Mouse (Mus musculus) limb, embryonic 11.5 days (tissue): ENCODE measurements around the gene Ubac2. TPM values are rescaled to one million over a fixed set of nuclear protein-coding genes. Genes with fewer than 3 reads are reported as not detected.
A peak's percentile ranks its signal among the peaks of the same experiment; 100 is the strongest.
"Not testable (repeated sequence)": the region's sequence is repeated elsewhere in the genome, so short reads cannot be mapped to it uniquely, and the experiment has no call there.

ENCODE experiments used
- ATAC-seq: fragments of 200-750 bp; cut with Nextera tagmentation; 2 replicates; pipeline ENCODE4 v1.8.0; 2017; ENCODE audit warnings: low read depth; ENCODE audit not compliant: insufficient number of reproducible peaks, low FRiP score, low TSS enrichment
- DNase-seq: peaks from one replicate; pipeline ENCODE4 v3.0.0-alpha.2; 2015; ENCODE audit warnings: low spot score
- H3K27ac ChIP-seq: fragments of 300-500 bp; sonication (generic); replicated peaks from 2 replicates; pipeline ENCODE4 v1.5.1; 2014; ENCODE audit warnings: low read depth, mild to moderate bottlenecking, low read length
- H3K27me3 ChIP-seq: fragments of 300-500 bp; sonication (generic); 2 replicates; pipeline ENCODE4 v1.6.1; 2014; ENCODE audit warnings: mild to moderate bottlenecking, low read length, mixed read lengths; ENCODE audit not compliant: control insufficient read depth, insufficient read depth
- H3K36me3 ChIP-seq: fragments of 300-500 bp; sonication (generic); 2 replicates; pipeline ENCODE4 v1.6.1; 2014; ENCODE audit warnings: mild to moderate bottlenecking, low read length, moderate library complexity, mixed read lengths; ENCODE audit not compliant: control insufficient read depth, insufficient read depth
- H3K4me1 ChIP-seq: fragments of 300-500 bp; sonication (generic); 2 replicates; pipeline ENCODE4 v1.6.1; 2014; ENCODE audit warnings: low read length, mixed read lengths; ENCODE audit not compliant: control insufficient read depth, insufficient read depth
- H3K4me2 ChIP-seq: fragments of 300-500 bp; sonication (generic); 2 replicates; pipeline ENCODE4 v1.6.1; 2014; ENCODE audit warnings: low read depth, mild to moderate bottlenecking, moderate library complexity; ENCODE audit not compliant: severe bottlenecking
- H3K4me3 ChIP-seq: fragments of 300-500 bp; sonication (generic); 2 replicates; pipeline ENCODE4 v1.5.1; 2014; ENCODE audit warnings: low read depth, low read length
- H3K9ac ChIP-seq: fragments of 300-500 bp; sonication (generic); 2 replicates; pipeline ENCODE4 v1.6.1; 2014; ENCODE audit warnings: mild to moderate bottlenecking, low read length
- H3K9me3 ChIP-seq: fragments of 300-500 bp; sonication (generic); 2 replicates; pipeline ENCODE4 v1.6.1; 2016; ENCODE audit warnings: low read length; ENCODE audit not compliant: control insufficient read depth
- WGBS: fragments of 180-500 bp; shearing (Covaris S2); extraction: QIAGEN DNeasy Blood & Tissue Kit; methylation state at CpG from one replicate; pipeline ENCODE4 v1.1.7; 2014; 5-methylcytosine and 5-hydroxymethylcytosine counted together
- polyA plus RNA-seq: library from polyadenylated mRNA; unstranded; fragments of >200 nt; fragmentation: Nextera tagmentation; extraction: Ambion mirVana; gene quantifications from 2 replicates; pipeline ENCODE4 v1.2.1, GENCODE M21; 2014

Ubac2 gene
- polyA plus RNA-seq, 1 experiment from 2014 or later, result 75.4 TPM

- 85% methylated on average over 6 of the region's 6 CpGs for WGBS
These were observed 178.5 kb downstream of the Ubac2 start for GRCm38 (mm10) chr14:122056871-122057270.

GRCm38 (mm10) chr14:122057941-122058346 lies 179.5 kb downstream of the Ubac2 start:
- Histone ChIP-seq H3K36me3 (no peaks in the 10 kb centered on the region), H3K27me3 (no peaks in the 10 kb centered on the region), H3K9ac (no peak overlapping the region), H3K27ac (no peak overlapping the region), H3K4me1 (no peaks in the 10 kb centered on the region), H3K4me3 (no peak overlapping the region), H3K9me3 (no peaks in the 10 kb centered on the region), H3K4me2 (no peak overlapping the region)
- 26% methylated on average over 2 of the region's 2 CpGs for WGBS
- ATAC-seq (no peak; the same call in 1 of the 2 replicates), DNase-seq (no peak)

More at GRCm38 (mm10) chr14:122056871-122057270, 178.5 kb downstream of the Ubac2 start:
- no peak overlapping the region for H3K4me2 ChIP-seq
- no peak overlapping the region for H3K27ac ChIP-seq
- DNase-seq, result no peak
- no peak overlapping the region for H3K9ac ChIP-seq
- H3K4me3 ChIP-seq, result no peak overlapping the region
- H3K4me1 ChIP-seq, result no peaks in the 10 kb centered on the region
- no peaks in the 10 kb centered on the region for H3K27me3 ChIP-seq
- no peaks in the 10 kb centered on the region for H3K9me3 ChIP-seq
- ATAC-seq, result no peak
- no peaks in the 10 kb centered on the region for H3K36me3 ChIP-seq

DNA sequence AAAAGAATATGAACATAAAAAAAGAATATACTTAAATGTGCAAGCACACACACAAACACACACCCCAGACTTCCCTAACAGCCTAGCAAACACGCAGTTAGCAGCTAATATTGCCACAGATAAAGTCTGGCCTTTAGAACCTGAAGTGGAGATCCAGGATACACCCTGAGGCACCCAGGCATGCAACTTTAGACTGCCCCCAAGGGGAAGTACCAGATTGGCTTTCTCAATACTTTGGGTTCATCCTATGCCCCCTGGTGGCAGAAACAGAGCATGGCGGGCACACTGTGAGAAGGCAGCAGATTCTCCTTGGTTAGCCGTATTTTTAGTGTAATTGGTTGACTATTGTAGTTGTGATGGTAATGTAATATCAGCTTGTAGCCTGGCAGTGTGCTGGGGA lies 182.2 kb downstream of the Ubac2 start:
- Histone ChIP-seq H3K9me3 (no peaks in the 10 kb centered on the region), H3K4me1 (no peaks in the 10 kb centered on the region), H3K4me3 (no peak overlapping the region), H3K4me2 (no peak overlapping the region), H3K27me3 (no peaks in the 10 kb centered on the region), H3K27ac (no peak overlapping the region), H3K36me3 (no peaks in the 10 kb centered on the region), H3K9ac (no peak overlapping the region)
- DNase-seq, result peak; percentile 87
- WGBS, result 12% methylated on average over 3 of the region's 3 CpGs
- ATAC-seq, result no peak; the same call in 1 of the 2 replicates

- H3K27ac ChIP-seq, result no peak overlapping the region
- no peaks in the 10 kb centered on the region for H3K9me3 ChIP-seq
- H3K9ac ChIP-seq, result no peak overlapping the region
- WGBS, result 94% methylated on average over 6 of the region's 6 CpGs
- no peaks in the 10 kb centered on the region for H3K36me3 ChIP-seq
- DNase-seq (no peak), ATAC-seq (no peak)
- H3K4me2 ChIP-seq, result no peak overlapping the region
- H3K4me3 ChIP-seq, result no peak overlapping the region
- no peaks in the 10 kb centered on the region for H3K27me3 ChIP-seq
- no peaks in the 10 kb centered on the region for H3K4me1 ChIP-seq
These were observed 183.0 kb downstream of the Ubac2 start for GRCm38 (mm10) chr14:122061376-122061775.

DNA sequence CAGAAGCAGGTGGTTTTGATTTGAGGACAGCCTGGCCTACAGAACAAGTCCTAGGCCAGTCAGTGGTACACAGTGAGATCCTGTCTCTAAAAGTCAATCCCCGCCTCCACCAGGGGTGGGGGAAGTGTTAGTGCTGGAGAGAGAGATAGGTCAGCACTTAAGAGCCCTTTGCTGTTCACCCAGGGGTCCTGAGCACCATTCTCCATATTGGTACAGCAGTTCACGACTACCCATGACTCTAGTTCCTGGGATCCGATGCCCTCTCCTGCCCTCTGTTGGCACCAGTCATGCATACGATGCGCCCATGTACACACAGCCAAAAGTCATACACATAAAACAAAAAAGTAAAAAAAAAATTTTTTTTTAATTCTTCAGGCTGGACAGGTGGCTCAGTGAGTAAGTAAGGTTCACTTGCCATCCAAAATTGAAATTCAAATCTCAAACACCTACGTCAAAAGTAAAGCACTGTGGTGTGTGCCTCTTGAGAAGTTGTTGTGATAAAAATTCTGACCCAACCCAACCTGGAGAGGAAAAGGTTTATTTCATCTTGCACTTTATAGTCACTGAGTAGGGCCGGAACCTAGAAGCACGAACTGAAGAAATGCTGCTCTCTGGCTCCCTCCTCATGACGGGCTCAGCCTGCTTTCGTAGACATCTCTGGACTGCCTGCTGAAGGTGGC lies 184.1 kb downstream of the Ubac2 start:
- Histone ChIP-seq H3K27ac (no peak overlapping the region), H3K4me2 (no peak overlapping the region), H3K9ac (no peak overlapping the region), H3K36me3 (no peaks in the 10 kb centered on the region), H3K4me1 (no peaks in the 10 kb centered on the region), H3K9me3 (no peaks in the 10 kb centered on the region), H3K27me3 (no peaks in the 10 kb centered on the region), H3K4me3 (no peak overlapping the region)
- DNase-seq (no peak), ATAC-seq (no peak)
- WGBS, result 79% methylated on average over 10 of the region's 10 CpGs

GRCm38 (mm10) chr14:122063599-122063998 lies 185.2 kb downstream of the Ubac2 start:
- 81% methylated on average over 5 of the region's 5 CpGs for WGBS
- Histone ChIP-seq H3K27me3 (no peaks in the 10 kb centered on the region), H3K4me3 (no peak overlapping the region), H3K9ac (no peak overlapping the region), H3K4me1 (no peaks in the 10 kb centered on the region), H3K27ac (no peak overlapping the region), H3K9me3 (no peaks in the 10 kb centered on the region), H3K4me2 (no peak overlapping the region), H3K36me3 (no peaks in the 10 kb centered on the region)
- no peak for ATAC-seq
- no peak for DNase-seq

DNA sequence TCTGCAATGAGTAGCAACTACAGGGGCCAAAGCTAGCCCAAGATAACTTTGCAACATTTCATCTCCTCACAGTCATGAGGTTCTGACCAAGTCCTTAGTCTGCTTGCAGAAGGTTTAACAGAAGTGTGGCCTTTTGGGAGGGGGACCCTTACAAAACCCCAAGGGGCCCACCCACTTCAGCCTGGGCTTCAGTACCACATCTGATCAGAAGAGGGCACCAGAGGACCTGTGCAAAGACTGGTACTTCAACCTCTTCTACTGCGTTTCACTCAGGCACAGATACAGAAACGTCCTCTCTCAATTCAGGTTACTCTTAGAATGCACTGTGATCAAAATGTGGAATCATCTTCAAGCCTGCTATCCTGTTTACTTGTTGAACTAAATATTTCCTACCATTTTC lies 186.1 kb downstream of the Ubac2 start:
- Histone ChIP-seq H3K4me2 (no peak overlapping the region), H3K4me3 (no peak overlapping the region), H3K4me1 (no peaks in the 10 kb centered on the region), H3K36me3 (no peaks in the 10 kb centered on the region), H3K27me3 (no peaks in the 10 kb centered on the region), H3K9ac (no peak overlapping the region), H3K9me3 (no peaks in the 10 kb centered on the region), H3K27ac (no peak overlapping the region)
- ATAC-seq (no peak), DNase-seq (peak; percentile 84)
- 1% methylated on average over 2 of the region's 2 CpGs for WGBS

GRCm38 (mm10) chr14:122066243-122066642 lies 187.8 kb downstream of the Ubac2 start:
- no peaks in the 10 kb centered on the region for H3K36me3 ChIP-seq
- no peaks in the 10 kb centered on the region for H3K9me3 ChIP-seq
- DNase-seq (no peak), ATAC-seq (no peak)
- WGBS, result 80% methylated on average over 4 of the region's 4 CpGs
- H3K4me2 ChIP-seq, result no peak overlapping the region
- H3K27me3 ChIP-seq, result no peaks in the 10 kb centered on the region
- H3K27ac ChIP-seq, result no peak overlapping the region
- no peak overlapping the region for H3K9ac ChIP-seq
- H3K4me3 ChIP-seq, result no peak overlapping the region
- no peaks in the 10 kb centered on the region for H3K4me1 ChIP-seq

DNA sequence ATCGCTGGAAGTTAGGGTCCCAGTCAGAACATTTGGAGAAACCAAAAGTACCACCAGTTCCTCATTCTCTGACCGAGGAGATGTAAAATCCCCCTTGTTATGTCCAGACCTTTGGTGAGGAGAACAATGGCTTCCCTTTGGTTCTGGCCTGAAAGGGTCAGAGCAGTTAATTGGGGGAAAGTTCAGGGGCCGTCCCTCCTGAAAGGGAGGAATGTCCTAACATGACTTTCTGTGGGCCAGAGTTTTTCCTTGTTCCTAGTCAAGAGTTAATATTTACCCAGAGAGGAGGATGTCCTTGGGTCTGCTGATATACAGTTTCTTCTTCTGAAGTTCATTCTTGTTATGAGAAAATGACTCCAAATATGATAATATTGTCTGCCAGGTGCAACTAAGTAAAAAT lies 189.6 kb downstream of the Ubac2 start:
- not testable (repeated sequence) for DNase-seq, H3K36me3 ChIP-seq, H3K9me3 ChIP-seq, H3K4me2 ChIP-seq, H3K9ac ChIP-seq, H3K4me1 ChIP-seq, ATAC-seq, H3K27me3 ChIP-seq, H3K4me3 ChIP-seq, H3K27ac ChIP-seq
- 79% methylated on average over 3 of the region's 3 CpGs for WGBS
